Mouse (Mus musculus): ENCODE measurements around the gene Spg20.

DNA sequence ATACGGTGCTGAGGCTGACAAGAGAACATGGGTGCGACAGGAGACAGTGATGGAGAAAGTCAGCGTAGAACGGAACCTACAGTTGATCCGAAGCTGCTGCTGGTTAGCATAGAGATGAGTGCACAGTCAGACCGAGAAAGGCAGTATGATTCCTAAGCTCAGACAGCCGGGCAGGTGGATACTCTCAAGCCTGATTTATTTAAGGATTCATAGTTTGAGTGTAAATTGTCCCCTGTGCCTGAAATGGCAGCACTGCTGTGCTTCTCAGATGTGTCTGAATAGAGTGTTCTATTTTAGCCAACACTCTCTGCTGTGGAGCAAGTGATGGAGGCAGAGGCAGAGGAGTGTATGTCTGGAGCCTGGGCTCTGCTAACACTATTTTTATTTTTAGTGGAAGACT, 42.3 kb downstream of the Spg20 start:
- no peak for TF ChIP-seq CTCF (IDR thresholded peaks at IDR 0.05; ENCODE audit: extremely low read depth, insufficient read length, insufficient replicate concordance, low read depth, low read length)
- no peak for TF ChIP-seq POLR2A (IDR thresholded peaks at IDR 0.05; ENCODE audit: low read depth, low read length)

Data from small intestine, adult 2 months (tissue).